In the genomic region with DNA sequence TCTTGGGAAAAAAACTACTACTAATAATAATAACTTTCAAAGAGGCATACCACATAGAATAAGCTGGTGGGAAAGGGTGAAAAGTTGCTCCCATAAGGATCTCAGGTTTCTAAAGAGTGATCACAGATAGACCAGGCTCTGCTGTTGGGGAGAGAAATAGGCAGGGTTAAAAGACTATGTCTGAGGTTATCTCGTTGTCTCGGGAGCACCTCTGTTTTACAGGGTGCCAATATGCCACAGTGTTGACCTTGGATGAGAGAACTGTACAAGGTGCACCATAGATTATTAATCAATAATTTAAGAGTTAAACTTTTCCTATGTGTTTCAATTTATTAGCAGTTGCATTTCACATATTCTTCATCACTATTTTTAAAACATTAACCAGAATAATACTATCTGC, we compare ENCODE assay signal across 29 mouse cellular contexts. TPM values are rescaled to one million over a fixed set of nuclear protein-coding genes. Genes with fewer than 3 reads are reported as not detected.
DNase-seq lines count a peak whose midpoint lies in the region; ATAC-seq and TF ChIP-seq lines count a peak whose summit lies in the region.
"Had no signal": no experiment of that assay in that cellular context is flagged by ENCODE, and none has a peak within 500 bp of the region (broad histone marks: within the 10 kb centered on the region; RNA-seq: fewer than 3 reads in every experiment).

No protein-coding gene starts in this region.

- H3K4me1 ChIP-seq in erythroblast, embryonic 14.5 days (ENCODE audit: control insufficient read depth), result peaks cover 74% of the 10 kb centered on the region
- H3K4me1 ChIP-seq in liver, embryonic 12.5 days, result peaks cover 75% of the 10 kb centered on the region
- peaks cover 50 to 56% of the 10 kb centered on the region in 2 experiments for H3K4me1 ChIP-seq in liver, embryonic 14.5 days (replicated peaks; ENCODE audit: control insufficient read depth in 2 of 2, insufficient read depth in 2 of 2, low read length in 1 of 2)
- peaks cover 59% of the 10 kb centered on the region for H3K4me1 ChIP-seq in liver, embryonic 16.5 days (ENCODE audit: control insufficient read depth, low read depth, low read length)
- H3K4me1 ChIP-seq: embryonic facial prominence, embryonic 13.5 days; embryonic facial prominence, embryonic 15.5 days; forebrain, embryonic 10.5 days; forebrain, embryonic 12.5 days had no signal

- peak overlapping the region; percentile 36 for H3K4me3 ChIP-seq in erythroblast, embryonic 14.5 days (replicated peaks)
- no peak overlapping the region for H3K4me3 ChIP-seq in liver, embryonic 12.5 days
- peak overlapping the region in 1 of 2 experiments; percentile 8; a peak in 2 of 4 replicates for H3K4me3 ChIP-seq in liver, embryonic 14.5 days (ENCODE audit: insufficient read depth in 1 of 2, low read depth in 2 of 2, low read length in 2 of 2)
- H3K4me3 ChIP-seq in liver, embryonic 16.5 days (ENCODE audit: low read depth, low read length), result 0 out of 2 replicates have a peak overlapping the region, but pooled peaks have one; percentile 10
- H3K4me3 ChIP-seq: embryonic facial prominence, embryonic 13.5 days; embryonic facial prominence, embryonic 15.5 days; forebrain, embryonic 10.5 days; forebrain, embryonic 12.5 days had no signal

- peak overlapping the region; percentile 65 for H3K4me2 ChIP-seq in liver, embryonic 12.5 days
- peak overlapping the region; percentile 73 for H3K4me2 ChIP-seq in liver, embryonic 14.5 days (ENCODE audit: low read depth)
- peak overlapping the region; percentile 40 for H3K4me2 ChIP-seq in liver, embryonic 16.5 days (ENCODE audit: low read depth, low read length)
- H3K4me2 ChIP-seq: embryonic facial prominence, embryonic 13.5 days; embryonic facial prominence, embryonic 15.5 days; forebrain, embryonic 12.5 days had no signal

- no peak for ATAC-seq in erythroblast, adult 5-6 weeks (replicated peaks; ENCODE audit: low FRiP score, poor library complexity, severe bottlenecking)
- peak; percentile 55 for ATAC-seq in liver, embryonic 12.5 days
- peak; percentile 57; the same call in 1 of the 2 replicates for ATAC-seq in liver, embryonic 14.5 days (ENCODE audit: insufficient read depth)
- ATAC-seq in liver, embryonic 16.5 days (ENCODE audit: low read depth), result peak; percentile 37; the same call in 1 of the 2 replicates
- ATAC-seq: CD4-positive, CD25-positive, alpha-beta regulatory T cell, adult 4 months; forebrain, embryonic 14.5 days; forebrain, embryonic 16.5 days had no signal

- TF ChIP-seq CTCF in liver, embryonic 14.5 days (IDR thresholded peaks at IDR 0.05; ENCODE audit: low read depth), result no peak

- no peak overlapping the region for H3K9ac ChIP-seq in liver, embryonic 12.5 days
- no peak overlapping the region; the same call in 1 of the 2 replicates for H3K9ac ChIP-seq in liver, embryonic 14.5 days (replicated peaks)
- 0 out of 2 replicates have a peak overlapping the region, but pooled peaks have one; percentile 11 for H3K9ac ChIP-seq in liver, embryonic 16.5 days (ENCODE audit: low read depth, low read length)
- H3K9ac ChIP-seq: embryonic facial prominence, embryonic 13.5 days; embryonic facial prominence, embryonic 15.5 days; forebrain, embryonic 12.5 days had no signal

- no peak for TF ChIP-seq EP300 in liver, embryonic 14.5 days (IDR thresholded peaks at IDR 0.05; ENCODE audit: low read depth)

- WGBS in liver, embryonic 12.5 days (ENCODE audit: insufficient replicate concordance), result 25% methylated on average over 2 of the region's 2 CpGs
- WGBS in liver, embryonic 14.5 days (ENCODE audit: insufficient replicate concordance), result 14% methylated on average over 2 of the region's 2 CpGs
- WGBS in liver, embryonic 16.5 days (ENCODE audit: insufficient replicate concordance), result 26% methylated on average over 2 of the region's 2 CpGs

- no peak for DNase-seq in liver, embryonic 14.5 days (ENCODE audit: low read depth in 3 of 3, low spot score in 3 of 3)
- no peak for DNase-seq in right cerebral cortex, postnatal 14 days
- DNase-seq in lung, postnatal 25 days (ENCODE audit: low spot score), result no peak
- no peak for DNase-seq in gastrocnemius, adult 8-10 months (ENCODE audit: low spot score in 2 of 2)
- DNase-seq: adrenal gland, adult 2 months; adrenal gland, postnatal 10 days; adrenal gland, postnatal 25 days; B cell, adult 2 months; cerebellum, adult 11 months; cerebellum, adult 18-20 months; cerebellum, adult 8-10 months; cerebellum, adult 9-11 months; cerebellum, postnatal 14 days; cerebellum, postnatal 36 days; embryo, embryonic 11 days had no signal

- H3K36me3 ChIP-seq in erythroblast, embryonic 14.5 days (ENCODE audit: control insufficient read depth), result peaks cover 11% of the 10 kb centered on the region
- H3K36me3 ChIP-seq in liver, embryonic 12.5 days, result no peaks in the 10 kb centered on the region
- H3K36me3 ChIP-seq in liver, embryonic 14.5 days (replicated peaks; ENCODE audit: control insufficient read depth, insufficient read depth, low read depth), result no peaks in the 10 kb centered on the region
- no peaks in the 10 kb centered on the region for H3K36me3 ChIP-seq in liver, embryonic 16.5 days (ENCODE audit: control insufficient read depth, insufficient read depth)
- H3K36me3 ChIP-seq: embryonic facial prominence, embryonic 13.5 days; embryonic facial prominence, embryonic 15.5 days; forebrain, embryonic 10.5 days; forebrain, embryonic 12.5 days; G1E had no signal

- H3K9me3 ChIP-seq in erythroblast, embryonic 14.5 days (ENCODE audit: control insufficient read depth, low read length), result no peaks in the 10 kb centered on the region
- H3K9me3 ChIP-seq in liver, embryonic 12.5 days (replicated peaks), result no peaks in the 10 kb centered on the region
- no peaks in the 10 kb centered on the region for H3K9me3 ChIP-seq in liver, embryonic 14.5 days (ENCODE audit: control insufficient read depth, low read length)
- no peaks in the 10 kb centered on the region for H3K9me3 ChIP-seq in liver, embryonic 16.5 days (replicated peaks; ENCODE audit: control insufficient read depth, low read length)
- H3K9me3 ChIP-seq: embryonic facial prominence, embryonic 13.5 days; embryonic facial prominence, embryonic 15.5 days; forebrain, embryonic 10.5 days; forebrain, embryonic 12.5 days; G1E had no signal

- H3K27me3 ChIP-seq in erythroblast, embryonic 14.5 days (ENCODE audit: control insufficient read depth), result no peaks in the 10 kb centered on the region
- no peaks in the 10 kb centered on the region for H3K27me3 ChIP-seq in liver, embryonic 12.5 days (replicated peaks)
- no peaks in the 10 kb centered on the region for H3K27me3 ChIP-seq in liver, embryonic 14.5 days (ENCODE audit: control insufficient read depth, insufficient read depth, low read length)
- H3K27me3 ChIP-seq in liver, embryonic 16.5 days (ENCODE audit: control insufficient read depth, insufficient read depth, low read depth, low read length), result no peaks in the 10 kb centered on the region
- H3K27me3 ChIP-seq: CH12.LX; embryonic facial prominence, embryonic 13.5 days; embryonic facial prominence, embryonic 15.5 days; forebrain, embryonic 12.5 days had no signal

- H3K27ac ChIP-seq in liver, embryonic 12.5 days, result peak overlapping the region; percentile 71
- H3K27ac ChIP-seq in liver, embryonic 14.5 days, result peak overlapping the region; percentile 5
- peak overlapping the region; percentile 47; the same call in 1 of the 2 replicates for H3K27ac ChIP-seq in liver, embryonic 16.5 days (ENCODE audit: low read length)
- H3K27ac ChIP-seq: embryonic facial prominence, embryonic 13.5 days; embryonic facial prominence, embryonic 15.5 days; forebrain, embryonic 10.5 days; forebrain, embryonic 12.5 days had no signal

RNA-seq across cellular contexts. Expression of gene Nop56, which starts 12.3 kb away (rescaled TPM):
- polyA plus RNA-seq in erythroblast, embryonic 14.5 days (2012), result 6.1 and 6.4 TPM in 2 replicates
- 86.7 and 101 TPM in 2 replicates for total RNA-seq in erythroblast, adult 5-6 weeks (2015; ENCODE audit: low replicate concordance)
- 84.8 and 111 TPM in 2 replicates for total RNA-seq in erythroblast, adult 5-6 weeks (2017; ENCODE audit: low replicate concordance)
- polyA plus RNA-seq in liver, embryonic 12.5 days (2016; fragmentation: Nextera tagmentation; extraction: Ambion mirVana), result 377 and 389 TPM in 2 replicates
- 109 and 201 TPM in 2 replicates for polyA plus RNA-seq in liver, embryonic 14.5 days (2012; rRNA removed)
- 181 and 182 TPM in 2 replicates for polyA plus RNA-seq in liver, embryonic 14.5 days (2014; fragmentation: Nextera tagmentation; extraction: Ambion mirVana)
- 120 and 130 TPM in 2 replicates for polyA plus RNA-seq in liver, embryonic 16.5 days (2015; fragmentation: Nextera tagmentation; extraction: Ambion mirVana)
- total RNA-seq in gastrocnemius, adult 8-10 months (2022), result 10 to 100 TPM; 28.5 to 45.1 (median 31.8) TPM

RNA-seq across cellular contexts. Expression of gene Idh3b, which starts 22.4 kb away (rescaled TPM):
- 6.8 and 9.7 TPM in 2 replicates for polyA plus RNA-seq in erythroblast, embryonic 14.5 days (2012)
- 44.5 and 51.5 TPM in 2 replicates for total RNA-seq in erythroblast, adult 5-6 weeks (2015; ENCODE audit: low replicate concordance)
- 19.8 and 27.0 TPM in 2 replicates for total RNA-seq in erythroblast, adult 5-6 weeks (2017; ENCODE audit: low replicate concordance)
- polyA plus RNA-seq in liver, embryonic 12.5 days (2016; fragmentation: Nextera tagmentation; extraction: Ambion mirVana), result 123 and 127 TPM in 2 replicates
- 71.8 and 104 TPM in 2 replicates for polyA plus RNA-seq in liver, embryonic 14.5 days (2012; rRNA removed)
- 95.1 and 105 TPM in 2 replicates for polyA plus RNA-seq in liver, embryonic 14.5 days (2014; fragmentation: Nextera tagmentation; extraction: Ambion mirVana)
- polyA plus RNA-seq in liver, embryonic 16.5 days (2015; fragmentation: Nextera tagmentation; extraction: Ambion mirVana), result 106 and 108 TPM in 2 replicates
- total RNA-seq in gastrocnemius, adult 8-10 months (2022), result 100 to 1,000 TPM; 364 to 434 (median 425) TPM

RNA-seq across cellular contexts. Expression of gene Ebf4, which starts 33.1 kb away (rescaled TPM):
- polyA plus RNA-seq in erythroblast, embryonic 14.5 days (2012), result not detected in 2 replicates
- total RNA-seq in erythroblast, adult 5-6 weeks (2015; ENCODE audit: low replicate concordance), result not detected in 2 replicates
- 0.84 TPM in 1 of 2 replicates, not detected in the other for total RNA-seq in erythroblast, adult 5-6 weeks (2017; ENCODE audit: low replicate concordance)
- 0.41 and 0.61 TPM in 2 replicates for polyA plus RNA-seq in liver, embryonic 12.5 days (2016; fragmentation: Nextera tagmentation; extraction: Ambion mirVana)
- polyA plus RNA-seq in liver, embryonic 14.5 days (2012; rRNA removed), result 0.32 and 0.37 TPM in 2 replicates
- 0.05 TPM in 1 of 2 replicates, not detected in the other for polyA plus RNA-seq in liver, embryonic 14.5 days (2014; fragmentation: Nextera tagmentation; extraction: Ambion mirVana)
- 0.05 TPM in 2 replicates for polyA plus RNA-seq in liver, embryonic 16.5 days (2015; fragmentation: Nextera tagmentation; extraction: Ambion mirVana)
- total RNA-seq in gastrocnemius, adult 8-10 months (2022), result under 1 TPM; 0.12 to 0.29 (median 0.20) TPM
- total RNA-seq: common myeloid progenitor, adult 5-6 weeks had no signal
- polyA plus RNA-seq: CD4-positive, CD25-positive, alpha-beta regulatory T cell, adult 4 months; G1E had no signal

Comparison
In these comparisons a context has a peak if more than half of its experiments do, and no peak if none do; other contexts are left out.
1. H3K27ac ChIP-seq: peak in every context shown above with its lines; median percentile 71 in liver, embryonic 12.5 days; 47 in liver, embryonic 16.5 days; 5 in liver, embryonic 14.5 days.
2. RNA of gene Nop56, which starts 12.3 kb away (polyA plus RNA-seq): 377 to 389 TPM in liver, embryonic 12.5 days, 109 to 201 TPM in liver, embryonic 14.5 days and 120 to 130 TPM in liver, embryonic 16.5 days; 6.1 to 6.4 TPM in erythroblast, embryonic 14.5 days; every median in the first group is over 10 times any median in the second.
3. Peak in every context shown above with its lines, with median percentiles within 50 percentile points of each other: H3K4me2 ChIP-seq.